Mouse (Mus musculus): ENCODE measurements around the gene Cdh26. TPM values are rescaled to one million over a fixed set of nuclear protein-coding genes. Genes with fewer than 3 reads are reported as not detected.

Gene Cdh26
- polyA plus RNA-seq, 1 experiment from 2014 or later = 0.54 TPM

DNA sequence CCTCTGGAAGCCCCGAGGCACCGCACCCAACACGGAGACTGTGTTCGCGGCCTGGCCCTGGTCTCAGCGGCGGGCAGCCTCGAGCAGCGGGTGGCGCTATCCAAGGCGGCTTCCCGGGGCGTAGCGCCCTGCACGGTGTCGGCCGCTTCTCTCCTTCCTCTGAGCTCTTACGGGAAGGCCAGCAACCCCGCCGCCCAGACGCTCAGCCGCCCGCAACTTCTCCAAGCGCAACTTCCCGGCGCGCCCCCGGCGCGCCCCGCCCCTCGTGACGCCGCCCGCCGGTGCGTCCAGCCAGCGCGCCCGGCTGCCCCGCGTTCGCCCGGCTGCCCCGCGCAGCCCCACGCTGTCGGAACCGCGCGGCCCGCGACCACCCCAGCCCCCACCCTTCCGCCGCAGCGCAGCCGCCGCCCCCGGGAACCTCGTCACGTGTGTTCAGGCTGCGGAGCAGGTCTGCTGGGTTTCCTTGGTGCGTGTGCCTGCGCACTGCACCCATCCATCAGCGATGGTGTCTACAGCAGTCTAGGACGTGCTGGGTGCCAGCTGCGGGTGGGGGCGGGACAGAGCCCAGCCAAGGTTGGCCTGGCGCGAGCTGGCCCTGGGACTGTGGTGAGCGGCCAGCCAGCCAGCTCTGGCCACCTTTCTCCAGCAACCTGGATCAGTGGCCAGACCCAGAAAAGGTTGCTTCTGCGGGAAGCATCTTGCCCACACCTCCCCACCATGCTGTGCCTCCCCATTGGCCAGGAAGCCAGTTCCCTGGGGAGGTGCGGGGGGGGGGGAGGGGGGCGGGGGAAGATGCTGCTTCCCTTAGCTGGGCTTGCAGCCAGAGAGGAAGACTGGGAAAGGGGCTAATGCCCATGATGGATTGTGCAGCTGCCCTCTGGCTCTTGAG, 15.8 kb upstream of the Cdh26 start, which contains the start of the genes Ppp1r3d and Fam217b:
Gene Ppp1r3d, minus strand, starts transcription at position 212 of the 889 bp plus-strand sequence.
Gene Fam217b, plus strand, starts transcription at position 264 of the 889 bp plus-strand sequence.
- H3K9me3 ChIP-seq (ENCODE audit: control insufficient read depth, low read depth, low read length) = no peaks in the 10 kb centered on the region
- H3K4me3 ChIP-seq (ENCODE audit: low read depth, low read length) = peak within 1 kb of the TSS; percentile 67
- WGBS = under 1% methylated on average over 71 of the region's 74 CpGs
- no peaks in the 10 kb centered on the region for H3K27me3 ChIP-seq (ENCODE audit: control insufficient read depth, insufficient read depth, low read length)
- H3K4me2 ChIP-seq (replicated peaks; ENCODE audit: low read depth, low read length) = peak within 1 kb of the TSS; percentile 96
- H3K4me1 ChIP-seq (ENCODE audit: control insufficient read depth, insufficient read depth, low read length) = peaks cover 20% of the 10 kb centered on the region
- peaks cover 4% of the 10 kb centered on the region; the same call in 1 of the 2 replicates for H3K36me3 ChIP-seq (ENCODE audit: control insufficient read depth, insufficient read depth, low read length)
- peak within 1 kb of the TSS; percentile 60 for H3K9ac ChIP-seq (replicated peaks; ENCODE audit: low read depth, low read length)
- H3K27ac ChIP-seq (ENCODE audit: low read length) = peak within 1 kb of the TSS; percentile 58
- ATAC-seq (ENCODE audit: insufficient number of reproducible peaks, insufficient read depth, low FRiP score, low read depth) = peak; percentile 82

DNA sequence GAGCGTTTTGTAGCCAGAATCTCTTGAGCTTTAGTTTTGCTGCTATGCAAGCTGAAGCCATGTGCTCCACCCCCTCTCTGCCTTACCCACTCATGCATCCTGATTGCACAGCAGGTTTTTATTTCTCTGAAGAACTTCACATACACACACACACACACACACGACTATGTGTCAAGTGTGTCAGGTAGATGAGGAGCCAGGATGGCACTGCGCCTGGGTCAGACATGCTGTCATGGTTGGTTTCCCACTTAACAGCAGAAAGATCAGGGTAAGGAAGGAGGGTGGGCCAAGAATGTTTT, 15.2 kb upstream of the Cdh26 start:
- H3K4me3 ChIP-seq (ENCODE audit: low read depth, low read length) = peak overlapping the region; percentile 67
- peaks cover 20% of the 10 kb centered on the region for H3K4me1 ChIP-seq (ENCODE audit: control insufficient read depth, insufficient read depth, low read length)
- H3K27ac ChIP-seq (ENCODE audit: low read length) = peak overlapping the region; percentile 58
- H3K9ac ChIP-seq (replicated peaks; ENCODE audit: low read depth, low read length) = no peak overlapping the region
- WGBS = 25% methylated on average over 3 of the region's 3 CpGs
- no peaks in the 10 kb centered on the region for H3K27me3 ChIP-seq (ENCODE audit: control insufficient read depth, insufficient read depth, low read length)
- H3K4me2 ChIP-seq (replicated peaks; ENCODE audit: low read depth, low read length) = peak overlapping the region; percentile 96
- ATAC-seq (ENCODE audit: insufficient number of reproducible peaks, insufficient read depth, low FRiP score, low read depth) = no peak
- H3K9me3 ChIP-seq (ENCODE audit: control insufficient read depth, low read depth, low read length) = no peaks in the 10 kb centered on the region
- H3K36me3 ChIP-seq (ENCODE audit: control insufficient read depth, insufficient read depth, low read length) = peaks cover 4% of the 10 kb centered on the region; the same call in 1 of the 2 replicates

DNA sequence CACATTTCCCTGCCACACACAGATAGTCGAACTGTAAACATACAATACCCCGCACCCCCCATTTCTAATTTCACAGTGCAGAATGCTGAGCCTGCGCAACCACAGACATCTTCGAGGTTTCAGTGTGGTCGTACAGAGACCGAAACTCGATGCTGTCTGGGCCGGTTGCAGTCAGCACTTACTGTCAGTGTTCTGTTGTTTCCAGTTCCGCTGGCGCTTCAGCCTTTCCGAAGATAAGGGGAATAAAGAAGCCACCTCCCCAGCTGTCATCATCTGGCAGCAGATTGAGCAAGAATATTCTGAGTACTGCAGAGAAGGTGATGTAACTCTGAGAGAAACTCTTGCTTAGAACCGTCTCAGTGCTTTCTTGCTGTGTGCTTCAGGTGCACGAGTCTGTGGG, 13.9 kb upstream of the Cdh26 start:
- Histone ChIP-seq H3K36me3 (ENCODE audit: control insufficient read depth, insufficient read depth, low read length) (peaks cover 4% of the 10 kb centered on the region; the same call in 1 of the 2 replicates), H3K27me3 (ENCODE audit: control insufficient read depth, insufficient read depth, low read length) (no peaks in the 10 kb centered on the region), H3K4me3 (ENCODE audit: low read depth, low read length) (no peak overlapping the region), H3K27ac (ENCODE audit: low read length) (no peak overlapping the region), H3K4me2 (replicated peaks; ENCODE audit: low read depth, low read length) (no peak overlapping the region), H3K4me1 (ENCODE audit: control insufficient read depth, insufficient read depth, low read length) (peaks cover 17% of the 10 kb centered on the region), H3K9ac (replicated peaks; ENCODE audit: low read depth, low read length) (no peak overlapping the region), H3K9me3 (ENCODE audit: control insufficient read depth, low read depth, low read length) (no peaks in the 10 kb centered on the region)
- 62% methylated on average over 13 of the region's 13 CpGs for WGBS
- no peak for ATAC-seq (ENCODE audit: insufficient number of reproducible peaks, insufficient read depth, low FRiP score, low read depth)

DNA sequence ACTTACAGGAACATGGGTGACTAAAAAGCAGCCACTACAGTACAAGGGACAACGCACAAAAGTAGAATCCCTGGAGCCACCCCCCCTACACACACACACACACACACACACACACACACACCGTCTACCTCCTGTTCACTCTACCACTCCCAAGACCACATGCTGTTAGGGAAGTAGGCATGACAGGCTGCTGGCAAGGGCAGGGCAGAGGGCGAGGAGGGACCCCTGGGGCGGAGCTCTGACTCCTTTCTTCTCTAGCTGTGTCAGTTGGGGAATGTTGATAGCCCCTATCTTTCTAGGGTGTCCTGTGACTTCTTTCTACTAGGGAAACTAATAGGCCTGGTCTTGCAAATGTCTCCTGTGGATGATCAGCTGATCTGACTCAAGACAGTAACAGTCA, 13.4 kb upstream of the Cdh26 start:
- Histone ChIP-seq H3K4me3 (ENCODE audit: low read depth, low read length) (no peak overlapping the region), H3K9me3 (ENCODE audit: control insufficient read depth, low read depth, low read length) (no peaks in the 10 kb centered on the region), H3K4me2 (replicated peaks; ENCODE audit: low read depth, low read length) (no peak overlapping the region), H3K4me1 (ENCODE audit: control insufficient read depth, insufficient read depth, low read length) (peaks cover 12% of the 10 kb centered on the region; the same call in 1 of the 2 replicates), H3K27me3 (ENCODE audit: control insufficient read depth, insufficient read depth, low read length) (no peaks in the 10 kb centered on the region), H3K27ac (ENCODE audit: low read length) (no peak overlapping the region), H3K9ac (replicated peaks; ENCODE audit: low read depth, low read length) (no peak overlapping the region), H3K36me3 (ENCODE audit: control insufficient read depth, insufficient read depth, low read length) (peaks cover 4% of the 10 kb centered on the region; the same call in 1 of the 2 replicates)
- ATAC-seq (ENCODE audit: insufficient number of reproducible peaks, insufficient read depth, low FRiP score, low read depth) = no peak
- 81% methylated on average over 4 of the region's 4 CpGs for WGBS

DNA sequence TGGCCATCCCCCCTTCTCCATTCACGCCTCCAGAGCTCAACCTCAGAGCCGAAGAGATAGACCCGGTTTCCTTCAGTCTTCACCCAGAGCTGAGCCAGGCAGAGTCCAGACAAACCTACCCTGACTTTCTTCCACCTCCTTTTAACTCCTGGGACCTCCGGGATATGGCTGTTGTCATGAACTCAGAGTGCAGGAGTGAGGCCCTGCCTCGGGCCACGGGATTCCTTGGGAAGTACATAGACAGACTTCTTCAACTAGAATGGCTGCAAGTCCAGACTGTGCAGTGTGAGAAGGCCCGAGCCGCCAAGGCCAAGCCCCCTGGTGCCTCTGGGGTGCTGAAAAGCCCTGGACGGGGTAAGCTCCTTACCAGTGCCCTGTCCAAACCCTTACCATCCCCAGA, 9.8 kb upstream of the Cdh26 start:
- Histone ChIP-seq H3K27ac (ENCODE audit: low read length) (no peak overlapping the region), H3K4me1 (ENCODE audit: control insufficient read depth, insufficient read depth, low read length) (0 out of 2 replicates have a peak, but pooled peaks cover 3% of the 10 kb centered on the region), H3K27me3 (ENCODE audit: control insufficient read depth, insufficient read depth, low read length) (no peaks in the 10 kb centered on the region), H3K36me3 (ENCODE audit: control insufficient read depth, insufficient read depth, low read length) (peaks cover 4% of the 10 kb centered on the region; the same call in 1 of the 2 replicates), H3K4me3 (ENCODE audit: low read depth, low read length) (no peak overlapping the region), H3K4me2 (replicated peaks; ENCODE audit: low read depth, low read length) (no peak overlapping the region), H3K9ac (replicated peaks; ENCODE audit: low read depth, low read length) (no peak overlapping the region), H3K9me3 (ENCODE audit: control insufficient read depth, low read depth, low read length) (no peaks in the 10 kb centered on the region)
- WGBS = 87% methylated on average over 9 of the region's 9 CpGs
- ATAC-seq (ENCODE audit: insufficient number of reproducible peaks, insufficient read depth, low FRiP score, low read depth) = no peak

DNA sequence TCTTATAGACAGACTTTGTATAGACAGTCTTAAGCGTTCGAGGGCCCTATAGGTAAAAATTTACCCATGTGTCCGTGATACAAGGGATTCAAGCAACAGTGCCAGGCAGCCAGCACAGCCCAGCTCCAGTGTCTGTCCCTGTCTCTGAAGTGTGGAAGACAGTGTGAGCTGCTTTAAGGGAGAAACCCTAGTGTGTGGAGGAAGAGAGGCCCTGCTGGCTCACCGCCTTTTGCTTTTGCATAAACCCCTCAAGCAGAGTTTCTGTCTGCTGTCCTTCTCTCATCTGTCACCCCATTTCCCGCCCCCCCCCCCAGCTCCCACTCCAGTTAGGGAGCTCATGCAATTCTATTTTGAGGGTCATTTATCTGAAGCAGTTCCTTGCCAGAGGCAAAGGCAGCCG, 8.7 kb upstream of the Cdh26 start:
- no peak for ATAC-seq (ENCODE audit: insufficient number of reproducible peaks, insufficient read depth, low FRiP score, low read depth)
- 47% methylated on average over 6 of the region's 6 CpGs for WGBS
- no peak overlapping the region for H3K4me3 ChIP-seq (ENCODE audit: low read depth, low read length)

DNA sequence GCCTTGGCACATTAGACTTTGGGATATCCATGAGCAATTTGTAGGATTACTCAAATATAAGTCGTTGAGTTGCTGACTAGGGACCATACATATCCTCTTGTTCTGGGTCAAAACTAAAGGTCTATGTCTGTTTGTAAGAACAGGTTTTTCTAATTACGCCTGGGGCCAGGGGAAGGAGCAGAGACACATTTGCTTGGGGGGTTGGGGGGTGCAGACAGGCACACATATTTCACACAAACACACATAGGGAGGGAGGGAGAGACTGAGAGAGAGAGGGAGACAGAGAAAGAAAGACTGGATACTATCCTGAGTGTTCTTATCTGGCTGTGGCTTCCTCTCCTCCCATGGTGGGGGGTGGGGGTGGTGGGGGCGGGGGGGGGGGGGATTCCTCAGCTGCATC, 8.1 kb upstream of the Cdh26 start:
- H3K4me1 ChIP-seq (ENCODE audit: control insufficient read depth, insufficient read depth, low read length) = 0 out of 2 replicates have a peak, but pooled peaks cover 3% of the 10 kb centered on the region
- H3K36me3 ChIP-seq (ENCODE audit: control insufficient read depth, insufficient read depth, low read length) = peaks cover 4% of the 10 kb centered on the region; the same call in 1 of the 2 replicates
- no peak for ATAC-seq (ENCODE audit: insufficient number of reproducible peaks, insufficient read depth, low FRiP score, low read depth)
- no peak overlapping the region for H3K27ac ChIP-seq (ENCODE audit: low read length)
- H3K4me2 ChIP-seq (replicated peaks; ENCODE audit: low read depth, low read length) = no peak overlapping the region
- H3K9me3 ChIP-seq (ENCODE audit: control insufficient read depth, low read depth, low read length) = no peaks in the 10 kb centered on the region
- no peaks in the 10 kb centered on the region for H3K27me3 ChIP-seq (ENCODE audit: control insufficient read depth, insufficient read depth, low read length)
- no peak overlapping the region for H3K9ac ChIP-seq (replicated peaks; ENCODE audit: low read depth, low read length)
- no peak overlapping the region for H3K4me3 ChIP-seq (ENCODE audit: low read depth, low read length)
- 28% methylated on average over 2 of the region's 3 CpGs for WGBS

More for the DNA sequence above, 8.7 kb upstream of the Cdh26 start:
- no peak overlapping the region for H3K9ac ChIP-seq (replicated peaks; ENCODE audit: low read depth, low read length)
- H3K27me3 ChIP-seq (ENCODE audit: control insufficient read depth, insufficient read depth, low read length) = no peaks in the 10 kb centered on the region
- H3K9me3 ChIP-seq (ENCODE audit: control insufficient read depth, low read depth, low read length) = no peaks in the 10 kb centered on the region
- no peak overlapping the region for H3K4me2 ChIP-seq (replicated peaks; ENCODE audit: low read depth, low read length)
- peaks cover 4% of the 10 kb centered on the region; the same call in 1 of the 2 replicates for H3K36me3 ChIP-seq (ENCODE audit: control insufficient read depth, insufficient read depth, low read length)
- H3K4me1 ChIP-seq (ENCODE audit: control insufficient read depth, insufficient read depth, low read length) = 0 out of 2 replicates have a peak, but pooled peaks cover 3% of the 10 kb centered on the region
- H3K27ac ChIP-seq (ENCODE audit: low read length) = no peak overlapping the region

DNA sequence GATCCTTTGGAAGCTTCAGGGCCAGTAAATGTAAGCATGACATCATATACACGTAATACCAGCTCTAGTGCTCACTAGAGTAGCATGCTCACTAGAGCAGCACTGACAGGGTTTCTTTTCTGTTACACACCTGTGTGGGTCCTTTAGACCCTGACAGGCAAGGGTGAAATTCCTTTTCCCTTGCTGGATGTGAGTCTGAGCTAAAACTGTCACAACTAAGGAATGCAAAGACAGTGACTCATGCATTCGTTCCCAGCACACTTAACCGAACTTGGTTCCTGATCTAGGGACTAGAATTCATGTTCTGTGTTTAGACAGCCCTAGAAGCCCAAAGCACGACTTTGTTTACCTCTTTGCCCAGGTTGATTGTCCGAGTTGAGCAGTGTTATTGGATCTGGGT, 7.1 kb upstream of the Cdh26 start:
- ATAC-seq (ENCODE audit: insufficient number of reproducible peaks, insufficient read depth, low FRiP score, low read depth) = no peak
- 71% methylated on average over 5 of the region's 5 CpGs for WGBS

More for the DNA sequence above, 7.1 kb upstream of the Cdh26 start:
- Histone ChIP-seq H3K4me3 (ENCODE audit: low read depth, low read length) (no peak overlapping the region), H3K9ac (replicated peaks; ENCODE audit: low read depth, low read length) (no peak overlapping the region), H3K27ac (ENCODE audit: low read length) (no peak overlapping the region), H3K36me3 (ENCODE audit: control insufficient read depth, insufficient read depth, low read length) (no peaks in the 10 kb centered on the region), H3K4me1 (ENCODE audit: control insufficient read depth, insufficient read depth, low read length) (0 out of 2 replicates have a peak, but pooled peaks cover 3% of the 10 kb centered on the region), H3K27me3 (ENCODE audit: control insufficient read depth, insufficient read depth, low read length) (no peaks in the 10 kb centered on the region), H3K9me3 (ENCODE audit: control insufficient read depth, low read depth, low read length) (no peaks in the 10 kb centered on the region), H3K4me2 (replicated peaks; ENCODE audit: low read depth, low read length) (no peak overlapping the region)

Measured in stomach, embryonic 14.5 days (tissue).